Mouse (Mus musculus) cerebellum, adult 11-12 months (tissue): ENCODE data around the gene Osbpl9.

Source experiments
- DNase-seq: peaks from one replicate; pipeline ENCODE4 v3.0.0; 2022

Osbpl9 gene

GRCm38 (mm10) chr4:109203931-109204330, 1.9 kb upstream of the Osbpl9 start:
- DNase-seq: no peak

DNA sequence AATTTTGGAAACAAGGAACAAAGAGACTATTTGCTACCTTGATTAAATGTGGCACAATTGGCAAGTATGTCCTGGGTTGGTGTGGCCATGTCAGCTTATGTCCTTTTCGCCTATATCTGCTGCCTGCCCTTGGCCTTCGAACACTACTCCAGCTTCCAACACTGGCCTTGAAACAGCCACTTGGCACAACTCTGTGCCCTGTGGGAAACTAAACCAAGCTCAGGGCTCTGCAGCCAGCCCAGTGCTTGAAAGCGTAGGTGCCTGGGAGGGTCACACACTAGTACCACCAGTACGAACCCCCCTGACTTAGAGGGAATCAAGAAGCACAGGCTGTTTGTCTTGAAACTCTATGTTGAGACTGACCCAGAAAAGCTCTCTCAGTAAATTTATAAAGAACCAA, 3.0 kb downstream of the Osbpl9 start:
- no peak for DNase-seq

DNA sequence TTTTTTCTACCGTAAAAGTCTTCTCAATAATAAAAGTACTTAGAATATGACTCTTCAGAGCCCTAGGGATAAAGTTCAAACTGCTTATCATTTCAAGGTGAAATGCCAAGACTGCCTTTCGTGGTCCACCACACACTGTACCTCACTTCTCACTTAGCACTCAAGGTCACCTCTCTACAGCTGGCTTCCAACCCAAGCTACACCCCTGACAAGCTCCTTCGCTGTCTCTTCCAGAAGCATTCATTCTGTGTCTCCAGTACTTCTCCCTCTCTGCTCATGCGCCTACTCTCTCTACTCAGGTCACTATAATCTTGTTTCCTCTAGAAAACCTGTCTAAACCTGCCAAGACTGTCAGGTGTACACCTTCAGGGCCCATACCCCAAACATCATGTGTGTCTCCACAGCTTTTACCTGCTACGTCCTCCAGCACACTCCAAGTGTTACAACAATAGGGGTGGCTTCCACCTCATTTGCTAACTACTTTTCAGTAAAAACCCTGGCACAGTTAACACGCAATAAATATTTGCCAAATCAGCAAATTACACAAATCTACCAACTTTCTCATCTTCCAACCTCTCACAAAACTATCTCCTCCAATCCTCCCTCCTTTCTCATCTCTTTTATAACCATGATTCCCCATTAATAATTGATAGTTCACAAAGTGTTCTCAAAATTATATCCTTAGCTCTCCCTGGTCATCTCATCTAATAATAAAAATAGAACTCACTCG, 6.0 kb downstream of the Osbpl9 start:
- DNase-seq: no peak

DNA sequence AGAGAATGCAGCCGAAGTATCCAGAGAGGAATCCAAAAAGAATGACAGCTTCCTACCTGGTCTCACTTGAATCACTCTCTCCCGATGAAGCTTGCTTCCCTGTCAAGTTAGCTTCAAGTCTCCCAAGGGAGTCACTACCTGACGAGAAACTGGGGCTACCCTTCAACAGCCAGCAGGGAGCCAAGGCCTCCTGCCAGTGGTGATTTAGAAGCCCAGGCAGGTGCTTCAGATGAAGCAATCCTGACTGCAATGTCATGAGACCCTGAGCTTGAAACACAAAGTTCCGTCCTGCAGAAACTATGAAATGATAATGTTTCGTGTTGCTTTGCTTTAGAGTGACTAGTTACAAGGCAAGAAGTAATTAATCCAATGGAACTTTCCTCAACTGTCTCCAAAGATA, 8.2 kb downstream of the Osbpl9 start:
- no peak for DNase-seq

DNA sequence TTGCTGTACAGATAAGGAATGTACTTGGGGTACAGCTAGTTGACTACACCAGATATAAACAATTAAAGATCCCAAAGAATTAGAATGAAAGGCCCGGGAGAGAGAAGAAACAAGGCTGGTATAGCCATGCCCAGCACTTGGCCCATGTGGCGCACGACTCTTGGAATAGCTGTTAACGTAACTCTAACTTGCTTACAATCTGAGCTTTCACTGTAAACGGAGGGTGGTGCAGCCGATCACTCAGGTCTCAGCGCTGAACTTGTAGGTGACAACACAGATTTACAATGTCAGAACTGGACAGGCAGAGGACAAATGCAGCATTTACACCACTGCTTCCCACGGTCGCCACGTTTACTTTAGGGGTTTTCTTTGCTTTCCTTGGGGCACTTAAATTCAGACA, 10.5 kb downstream of the Osbpl9 start:
- DNase-seq: no peak

GRCm38 (mm10) chr4:109185616-109186405, 16.3 kb downstream of the Osbpl9 start:
- no peak for DNase-seq

DNA sequence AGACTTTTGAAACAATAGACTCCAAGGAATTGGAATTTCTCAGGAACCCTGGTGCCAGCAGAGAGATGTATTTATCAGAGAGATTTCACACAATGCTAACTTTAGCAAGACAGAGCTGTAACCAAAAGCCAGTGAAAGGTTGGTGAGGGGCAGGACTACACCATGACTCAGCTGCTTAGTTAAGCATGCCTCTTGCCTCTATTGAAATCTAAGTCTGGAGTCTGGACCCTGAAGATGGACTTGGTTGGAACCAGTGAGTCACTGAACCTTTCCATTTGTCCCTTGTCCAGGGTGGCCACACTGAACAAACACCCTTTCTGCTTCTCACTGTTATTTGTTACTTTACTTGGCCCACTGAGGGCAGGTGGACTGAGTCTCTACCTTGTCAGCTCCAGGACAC, 26.4 kb downstream of the Osbpl9 start:
- no peak for DNase-seq

- DNase-seq: no peak
These were observed 28.2 kb downstream of the Osbpl9 start for GRCm38 (mm10) chr4:109173775-109174440.

DNA sequence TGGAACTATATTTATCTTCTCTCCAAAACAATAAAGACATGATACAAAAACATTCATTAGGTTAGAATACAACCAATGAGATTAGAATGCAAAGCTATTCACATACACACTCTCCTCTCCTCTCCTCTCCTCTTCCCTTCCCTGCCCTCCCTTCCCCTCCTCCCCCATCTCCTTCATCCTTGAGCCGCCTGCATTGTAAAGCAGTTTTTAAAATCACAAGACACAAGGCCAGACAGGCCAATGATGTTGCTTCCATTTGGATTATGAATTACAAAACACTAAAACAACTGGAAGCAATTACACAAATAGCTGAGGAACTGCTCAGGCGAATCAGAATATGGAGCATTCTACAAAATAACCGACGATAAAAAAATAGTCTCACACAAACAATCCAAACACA, 28.7 kb downstream of the Osbpl9 start:
- no peak for DNase-seq

GRCm38 (mm10) chr4:109165521-109166173, 36.4 kb downstream of the Osbpl9 start:
- peak; percentile 71 for DNase-seq

GRCm38 (mm10) chr4:109156481-109157261, 45.4 kb downstream of the Osbpl9 start:
- DNase-seq: peak; percentile 63

GRCm38 (mm10) chr4:109156073-109156472, 46.0 kb downstream of the Osbpl9 start:
- no peak for DNase-seq

DNA sequence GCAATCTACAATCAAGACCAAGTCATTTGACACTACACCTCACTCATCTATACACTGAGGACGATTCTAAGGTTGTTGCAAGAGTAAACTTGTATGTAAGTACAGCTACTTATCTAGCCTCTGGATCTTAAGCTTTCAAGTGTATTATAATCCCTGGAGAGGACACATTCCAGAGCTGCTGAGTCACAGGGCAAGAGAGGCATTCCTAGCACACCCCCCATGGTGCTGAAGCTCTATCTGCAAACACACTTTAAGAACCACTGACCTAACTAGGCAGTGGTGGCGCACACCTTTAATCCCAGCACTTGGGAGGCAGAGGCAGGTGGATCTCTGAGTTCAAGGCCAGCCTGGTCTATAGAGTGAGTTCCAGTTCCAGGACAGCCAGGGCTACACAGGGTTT, 51.9 kb downstream of the Osbpl9 start:
- DNase-seq: no peak

- no peak for DNase-seq
These were observed 52.7 kb downstream of the Osbpl9 start for GRCm38 (mm10) chr4:109149411-109149810.

DNA sequence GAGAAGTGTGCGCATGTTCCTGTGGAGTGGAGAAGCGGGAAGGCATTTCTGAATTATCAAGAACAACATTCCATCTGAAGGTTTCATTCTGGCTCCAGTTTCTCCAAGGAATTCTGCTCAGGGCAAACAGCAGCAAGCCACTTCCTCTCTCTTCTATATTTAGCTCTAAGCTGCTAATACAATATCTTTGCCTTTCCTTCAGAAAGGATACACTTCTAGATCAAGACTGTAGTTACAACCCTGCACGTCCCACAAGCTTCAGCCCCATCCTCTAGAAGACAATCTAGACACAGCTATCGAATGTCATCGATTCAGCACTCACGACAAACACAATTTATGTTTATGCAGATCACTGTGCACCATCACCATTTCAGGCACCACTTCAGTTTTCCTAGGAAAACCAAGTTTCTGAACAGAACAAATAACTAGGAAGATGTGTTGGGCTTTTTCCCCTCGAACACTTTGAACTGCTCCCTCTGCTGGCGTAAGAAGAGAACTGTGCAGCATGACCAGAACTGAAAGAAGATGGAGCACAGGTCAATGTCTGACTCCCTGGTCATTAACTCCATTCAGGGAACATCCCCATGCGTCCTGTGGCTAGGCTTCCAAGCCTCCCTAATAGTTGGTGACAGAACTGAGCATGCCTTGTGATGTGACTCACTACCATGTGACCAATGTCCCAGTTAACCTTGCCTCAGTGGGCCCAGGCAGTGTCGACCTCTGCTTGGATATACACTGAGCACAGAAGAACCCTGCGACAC, 54.6 kb downstream of the Osbpl9 start:
- no peak for DNase-seq

GRCm38 (mm10) chr4:109143091-109143490, 59.0 kb downstream of the Osbpl9 start:
- DNase-seq: no peak

GRCm38 (mm10) chr4:109138551-109138950, 63.5 kb downstream of the Osbpl9 start:
- no peak for DNase-seq

GRCm38 (mm10) chr4:109136475-109137125, 65.5 kb downstream of the Osbpl9 start:
- DNase-seq: no peak

DNA sequence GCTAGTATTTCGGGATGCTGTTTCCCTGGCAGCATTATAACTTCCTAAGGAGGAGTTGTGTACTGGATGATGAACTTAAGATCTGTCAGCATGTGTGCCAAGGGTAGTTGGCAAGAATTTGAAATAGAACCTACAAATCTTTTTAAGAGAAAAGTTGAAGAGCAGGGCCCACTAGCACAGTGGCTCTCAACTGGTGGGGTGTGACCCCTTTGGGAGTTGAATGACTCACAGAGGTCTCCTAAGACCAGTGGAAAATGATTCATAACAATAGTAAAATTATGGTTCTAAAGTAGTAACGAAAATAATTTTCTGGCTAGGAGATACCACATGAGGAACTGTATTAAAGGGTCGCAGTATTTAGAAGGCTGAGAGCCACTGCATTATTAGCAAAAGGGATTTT, 67.1 kb downstream of the Osbpl9 start:
- DNase-seq: no peak

DNA sequence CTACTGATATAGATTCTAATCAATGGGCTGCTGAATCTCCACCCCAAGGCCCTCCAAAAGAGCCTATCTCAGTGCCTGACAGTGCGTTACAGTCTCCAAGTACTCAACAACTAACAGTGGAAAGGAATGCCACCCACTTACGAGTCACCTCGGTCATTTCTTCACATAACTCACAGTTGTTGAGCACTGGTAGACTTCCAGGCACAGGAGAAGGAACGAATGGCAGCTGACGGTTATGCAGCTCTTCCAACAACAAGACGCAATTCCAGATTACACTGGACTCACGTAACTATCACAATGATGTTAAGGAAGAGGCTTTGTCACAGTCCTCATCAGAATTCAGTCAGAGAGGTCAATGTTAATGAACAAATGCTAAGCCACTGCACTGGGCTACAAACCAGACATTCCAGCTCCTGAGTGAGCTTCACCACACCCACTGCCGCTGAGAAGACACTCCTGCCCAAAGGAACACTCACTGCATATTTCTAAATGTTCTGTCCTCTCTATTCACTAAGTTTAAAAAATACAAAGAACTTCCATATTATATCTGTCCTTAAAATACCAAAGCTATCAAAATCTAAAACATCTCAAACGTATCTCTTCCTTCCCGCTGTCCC, 70.7 kb downstream of the Osbpl9 start:
- DNase-seq: no peak

- no peak for DNase-seq
These were observed 73.1 kb downstream of the Osbpl9 start for GRCm38 (mm10) chr4:109128971-109129370.
